Mouse (Mus musculus) olfactory bulb, adult 2 months (tissue): ENCODE data around the gene Pomgnt1.

Experiments used
- CTCF ChIP-seq: fragments of 200-500 bp; IDR thresholded peaks from 2 replicates; pipeline ENCODE4 v1.5.1; 2012; ENCODE audit warnings: low read depth, mild to moderate bottlenecking, low read length, moderate library complexity; ENCODE audit not compliant: insufficient read depth
- POLR2A ChIP-seq: fragments of 200-500 bp; IDR thresholded peaks from 2 replicates; pipeline ENCODE4 v1.6.1; 2012; ENCODE audit warnings: mild to moderate bottlenecking, low read depth, low read length, moderate library complexity; ENCODE audit not compliant: insufficient read depth

- TF ChIP-seq POLR2A (no peak), CTCF (no peak)
These were observed 19.7 kb downstream of the Pomgnt1 start for GRCm38 (mm10) chr4:116143317-116143811.
